Mouse (Mus musculus): ENCODE data around the gene Sst. TPM values are rescaled to one million over a fixed set of nuclear protein-coding genes. Genes with fewer than 3 reads are reported as not detected.

The Sst gene
- 76.6 and 87.3 TPM in 2 replicates for polyA plus RNA-seq (2012; rRNA removed)

DNA sequence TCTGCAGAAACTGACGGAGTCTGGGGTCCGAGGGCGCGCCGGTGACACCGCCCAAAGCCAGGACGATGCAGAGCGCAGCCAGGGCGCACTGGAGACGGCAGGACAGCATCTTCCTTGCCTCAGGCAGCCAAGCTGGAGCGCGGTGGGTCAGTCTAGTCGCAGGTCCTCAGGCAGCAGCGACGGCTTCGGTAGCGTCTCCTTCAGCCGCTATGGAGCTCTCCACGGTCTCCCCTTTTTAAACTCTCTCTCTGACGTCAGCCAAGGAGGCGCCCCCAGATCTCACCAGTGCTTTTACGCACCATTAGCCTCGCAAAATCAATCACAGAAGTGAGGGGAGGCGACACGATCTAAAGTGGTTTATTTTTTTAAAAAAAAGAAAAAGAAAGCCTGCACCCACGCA is at the start of gene Sst:
Gene Sst (minus strand): TSS at position 323 of the 400 bp plus-strand sequence.

GRCm38 (mm10) chr16:23932294-23932693 is 41.5 kb upstream of the Sst start, which contains the start of gene Rtp2:
Gene Rtp2, minus strand, starts transcription at chr16:23932394.

Other genes starting within 250 kb of the Sst start
- not detected in 2 replicates for gene Rtp2, start 41.4 kb upstream of the Sst start, polyA plus RNA-seq (2012; rRNA removed)
- gene Gm37419, start 97.5 kb upstream of the Sst start, polyA plus RNA-seq (2012; rRNA removed), result not detected in 2 replicates
- gene Bcl6, start 97.9 kb upstream of the Sst start, polyA plus RNA-seq (2012; rRNA removed), result 7.7 and 8.0 TPM in 2 replicates

All from colon, adult 2 months (tissue).